Mouse (Mus musculus) retina, postnatal 1 day (tissue): ENCODE data around the gene Stag1.
A peak's percentile ranks its signal among the peaks of the same experiment; 100 is the strongest.

Source experiments
- DNase-seq: peaks from one replicate; pipeline ENCODE4 v3.0.0-alpha.2; 2012

Gene Stag1

GRCm38 (mm10) chr9:100597546-100597945, at the start of gene Stag1:
Gene Stag1, plus strand, starts transcription at chr9:100597798.
- no peak for DNase-seq

- DNase-seq: peak; percentile 38
These were observed 49.3 kb upstream of the Stag1 start for GRCm38 (mm10) chr9:100548313-100548712.

DNA sequence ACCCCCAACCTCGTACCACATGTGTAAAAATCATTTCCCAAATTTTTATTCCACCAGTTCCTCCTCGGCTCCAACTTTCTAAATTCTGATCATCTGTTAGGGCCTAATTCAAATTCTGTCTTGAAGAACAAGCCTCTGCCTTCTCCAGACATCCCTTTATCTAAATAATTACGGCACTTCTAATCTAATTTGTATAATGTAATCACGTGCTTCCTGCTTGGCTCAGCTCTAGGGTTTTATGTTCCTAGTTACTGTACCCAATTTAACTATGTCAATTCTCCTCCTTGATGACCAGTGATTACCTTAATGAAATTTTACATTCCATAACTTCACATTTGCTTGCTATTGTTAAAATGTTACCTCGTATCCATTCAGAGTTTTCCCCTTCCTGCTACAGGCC, 41.9 kb upstream of the Stag1 start:
- DNase-seq: no peak

DNA sequence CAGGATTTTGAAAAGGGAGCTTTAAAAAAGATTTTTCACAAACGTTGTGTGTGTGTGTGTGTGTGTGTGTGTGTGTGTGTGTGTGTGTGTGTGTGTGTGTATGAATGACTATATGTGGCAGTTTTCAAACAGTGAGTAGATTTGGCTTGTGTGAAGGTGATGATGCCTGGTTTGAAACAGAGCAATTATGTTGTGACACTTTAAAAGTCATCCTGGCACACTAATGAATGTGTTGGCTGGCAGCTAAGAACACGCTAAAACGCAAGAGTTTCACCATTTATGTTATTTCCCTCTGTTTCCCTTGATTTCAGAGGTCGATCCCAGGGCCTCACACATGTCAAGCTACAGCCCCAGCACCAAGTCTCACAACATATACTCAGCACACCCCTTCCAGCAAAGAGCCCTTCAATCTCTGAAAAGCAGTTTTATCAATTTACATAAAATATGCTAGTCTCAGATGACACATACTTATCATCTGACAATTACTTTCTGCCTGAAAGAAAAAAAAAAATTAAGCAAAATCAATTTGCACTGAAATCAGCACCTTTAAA, 39.5 kb upstream of the Stag1 start:
- DNase-seq: no peak

DNA sequence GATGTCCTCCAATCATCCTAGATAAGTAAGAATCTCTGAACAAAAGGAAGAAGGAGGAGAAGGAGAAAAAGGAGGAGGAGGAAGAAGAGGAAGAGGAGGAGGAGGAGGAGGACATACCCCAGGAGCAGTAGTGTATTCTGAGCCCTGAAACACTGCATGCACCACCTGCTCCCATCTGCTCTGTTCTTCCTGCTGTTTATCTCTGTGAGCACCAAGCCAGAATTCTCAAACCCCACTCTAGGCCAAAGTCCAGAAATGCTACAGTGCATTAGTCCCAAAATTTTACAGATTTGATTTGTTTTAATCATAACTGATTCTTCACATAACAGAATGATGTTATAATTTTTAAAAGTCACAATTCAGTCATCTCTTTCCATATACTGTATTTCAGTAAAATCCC, 38.6 kb upstream of the Stag1 start:
- no peak for DNase-seq

GRCm38 (mm10) chr9:100560251-100560890, 37.2 kb upstream of the Stag1 start:
- DNase-seq: no peak

DNA sequence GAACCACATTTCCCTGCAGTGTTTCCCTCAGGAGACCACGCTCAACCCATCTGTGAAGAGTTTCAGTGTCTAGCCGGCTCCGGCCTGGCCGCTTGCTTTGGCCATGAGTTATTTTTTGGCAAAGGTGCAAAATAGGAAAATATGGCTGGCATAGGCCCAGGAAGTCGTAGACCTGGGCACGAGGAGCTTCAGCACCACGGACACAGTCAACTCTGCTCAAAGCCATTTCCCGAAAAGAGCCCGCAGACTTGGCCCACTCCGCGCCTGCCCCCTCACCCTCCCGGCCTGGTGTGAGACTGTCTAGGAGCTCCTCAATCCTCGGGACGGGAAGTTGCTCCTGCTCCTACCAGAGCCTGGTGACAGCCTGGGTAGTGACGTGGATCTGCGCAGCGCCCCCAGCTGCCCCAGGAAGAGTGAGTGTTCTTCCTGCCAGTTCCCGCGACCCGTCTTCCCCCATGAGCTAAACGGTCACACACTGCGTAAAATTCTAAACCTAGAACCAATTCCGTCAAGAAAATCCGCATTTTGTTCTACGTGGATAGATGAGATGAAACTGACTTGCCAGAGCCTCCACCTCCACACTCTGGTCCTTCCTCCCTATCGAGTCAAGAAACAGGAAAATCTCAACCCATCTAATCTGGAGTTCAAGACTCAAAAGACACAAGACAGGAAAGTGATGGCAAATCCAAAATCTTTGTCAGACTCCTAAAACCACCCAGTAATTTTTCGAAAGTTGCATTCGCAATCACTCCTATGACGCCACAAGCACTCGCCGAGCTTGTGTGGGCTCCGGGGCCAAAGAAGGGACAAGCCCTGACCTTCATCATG, 27.6 kb upstream of the Stag1 start:
- peak; percentile 74 for DNase-seq

- DNase-seq: peak; percentile 91
These were observed 26.9 kb upstream of the Stag1 start, which contains the start of gene Slc35g2 for GRCm38 (mm10) chr9:100570626-100571233. Gene Slc35g2, minus strand, starts transcription at chr9:100571090.

DNA sequence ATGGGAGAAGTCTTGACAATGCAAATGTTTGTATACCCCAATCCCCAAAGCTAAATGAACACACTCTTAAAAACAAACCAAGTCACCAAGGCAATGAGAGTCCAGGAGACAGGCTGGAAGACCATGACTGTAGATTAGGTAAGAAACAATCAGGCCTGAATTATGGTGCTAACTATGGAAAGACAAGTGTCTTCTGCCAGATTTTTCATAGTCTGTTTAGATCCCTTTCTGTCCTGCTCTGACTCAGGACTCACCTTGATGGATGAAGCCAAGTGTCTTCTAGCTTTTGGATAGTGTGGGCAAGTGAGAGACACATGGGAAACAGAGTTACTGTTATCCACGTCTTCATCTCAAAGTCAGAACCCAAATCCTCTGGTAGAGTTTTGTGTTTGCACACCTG, 26.1 kb upstream of the Stag1 start:
- DNase-seq: no peak

GRCm38 (mm10) chr9:100573300-100573699, 24.3 kb upstream of the Stag1 start:
- no peak for DNase-seq

- DNase-seq: no peak
These were observed 23.7 kb upstream of the Stag1 start for GRCm38 (mm10) chr9:100573942-100574341.

DNA sequence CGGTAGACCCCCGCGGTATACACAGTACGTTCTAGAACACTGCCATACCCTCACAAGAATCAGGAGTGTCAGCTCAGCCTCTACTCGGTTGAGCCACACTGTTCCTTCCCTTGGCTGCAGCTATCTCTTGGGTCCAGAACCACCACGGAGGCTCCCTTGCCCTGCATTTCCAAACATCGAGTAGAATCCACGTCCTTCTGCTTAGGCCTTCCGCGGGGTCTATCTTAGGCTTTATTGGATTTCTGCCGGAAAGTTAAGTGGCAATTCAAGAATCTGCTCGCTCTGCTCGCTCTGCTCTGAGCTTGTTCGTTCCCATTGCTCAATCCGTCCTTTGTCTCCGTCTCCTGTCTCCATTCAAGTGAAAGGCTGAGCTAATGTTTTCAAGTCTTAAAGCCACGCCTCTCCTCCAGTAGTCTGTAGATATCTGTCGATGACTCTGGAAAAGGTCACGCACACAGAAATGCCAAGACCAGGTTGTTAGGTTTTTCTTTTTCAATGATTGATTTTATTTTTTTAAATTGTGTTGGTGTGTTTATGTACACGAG, 17.3 kb upstream of the Stag1 start:
- DNase-seq: peak; percentile 63

DNA sequence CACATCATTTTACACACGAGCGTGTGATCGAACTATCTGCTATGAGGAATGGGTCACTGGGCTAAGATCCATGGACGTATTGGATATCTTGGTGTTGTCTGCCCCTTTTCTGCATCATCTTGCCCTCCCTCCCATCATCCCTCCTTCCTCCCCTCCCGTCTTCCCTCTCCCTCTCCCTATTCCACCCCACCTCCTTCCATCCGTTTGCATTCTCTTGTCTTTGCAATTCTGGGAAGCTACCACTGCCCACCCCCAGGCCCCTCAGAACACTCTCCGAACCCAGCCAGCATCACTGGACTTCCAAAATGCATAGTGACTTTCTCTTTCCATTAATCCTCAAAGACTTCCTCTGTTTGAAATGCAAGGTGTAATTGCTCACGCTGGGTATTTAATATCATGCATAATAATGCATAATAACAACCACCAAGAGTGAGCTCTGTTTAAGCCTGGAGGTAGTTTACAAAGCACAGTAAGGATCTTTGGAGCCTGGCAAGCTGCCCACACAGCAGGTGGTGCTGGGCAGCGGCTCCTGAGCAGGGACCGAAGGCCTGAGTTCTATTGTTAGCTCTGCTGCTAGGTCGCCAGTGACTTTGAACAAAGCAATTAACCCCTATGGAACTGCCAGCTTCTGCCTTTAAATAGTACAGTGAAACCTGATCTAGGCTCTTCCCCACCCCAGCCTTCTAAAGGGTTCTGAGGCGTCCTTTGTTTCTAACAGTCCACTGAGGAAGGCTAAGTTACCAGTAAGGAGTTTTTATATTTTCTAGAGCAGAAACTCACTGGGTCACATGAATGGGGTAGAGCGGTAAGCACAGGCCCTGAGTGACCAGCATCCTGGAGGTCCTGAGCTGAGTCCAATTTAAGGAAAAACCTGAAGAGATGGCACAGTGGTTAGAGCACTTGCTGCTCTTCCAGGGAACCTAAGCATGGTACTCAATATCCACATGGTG, 15.8 kb upstream of the Stag1 start:
- DNase-seq: peak; percentile 95

- DNase-seq: peak; percentile 66
These were observed 14.6 kb upstream of the Stag1 start for GRCm38 (mm10) chr9:100582883-100583575.

GRCm38 (mm10) chr9:100584031-100584430, 13.6 kb upstream of the Stag1 start:
- no peak for DNase-seq

GRCm38 (mm10) chr9:100590462-100590861, 7.1 kb upstream of the Stag1 start:
- no peak for DNase-seq

DNA sequence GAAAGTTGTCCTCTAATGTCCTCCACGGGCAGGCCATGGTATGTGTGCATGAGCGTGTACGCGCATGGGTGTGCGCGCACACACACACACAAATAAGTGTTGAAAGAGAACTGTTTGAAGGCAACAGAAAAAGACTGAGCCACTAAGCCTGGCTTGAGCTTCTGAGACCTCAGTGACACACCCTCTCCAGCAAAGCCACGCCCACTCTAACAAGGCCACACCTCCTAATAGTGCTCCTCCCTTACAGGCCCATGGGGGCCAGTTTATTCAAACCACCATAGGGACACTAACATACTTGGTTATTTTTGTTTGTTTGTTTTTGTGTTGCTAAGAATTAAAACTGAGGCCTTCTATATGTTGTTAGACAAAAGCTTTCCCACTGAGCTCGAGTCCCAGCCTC, 1.3 kb upstream of the Stag1 start:
- DNase-seq: no peak

DNA sequence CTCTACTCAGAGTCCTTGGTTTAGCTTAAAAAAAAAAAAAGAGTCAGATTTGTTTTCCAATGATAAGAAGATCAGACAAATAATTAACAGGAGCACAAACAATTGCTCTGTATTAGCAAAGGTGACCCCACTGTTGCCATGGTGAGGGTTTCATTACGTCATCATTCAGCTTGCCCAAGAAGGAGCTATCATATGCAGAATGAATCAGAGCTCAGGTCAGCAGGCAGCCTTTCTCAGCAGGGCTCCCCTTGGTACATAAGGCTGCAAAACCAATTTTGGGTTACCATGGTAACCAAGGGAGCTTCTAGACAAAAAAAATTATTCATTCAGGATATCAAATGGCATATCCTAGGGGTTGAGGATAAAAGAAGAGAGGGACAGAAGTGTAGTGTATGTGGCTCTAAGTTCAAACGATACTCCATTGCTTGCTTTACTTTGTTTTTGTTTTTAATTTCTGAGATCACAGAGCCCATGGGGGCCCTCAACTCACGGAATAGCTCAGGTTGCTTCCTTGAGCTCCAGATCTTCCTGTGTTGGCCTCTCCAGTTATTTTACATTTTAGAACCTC, 2.2 kb downstream of the Stag1 start:
- DNase-seq: peak; percentile 65

- DNase-seq: no peak
These were observed 4.5 kb downstream of the Stag1 start for GRCm38 (mm10) chr9:100602130-100602529.

- no peak for DNase-seq
These were observed 5.6 kb downstream of the Stag1 start for GRCm38 (mm10) chr9:100603156-100603555.

GRCm38 (mm10) chr9:100605522-100605921, 7.9 kb downstream of the Stag1 start:
- DNase-seq: no peak
